Mouse (Mus musculus): Measurements from ENCODE around the gene Mfap4. TPM values are rescaled to one million over a fixed set of nuclear protein-coding genes. Genes with fewer than 3 reads are reported as not detected.

The Mfap4 gene
- polyA plus RNA-seq, 1 experiment from 2014 or later = 2,309 TPM

- Histone ChIP-seq H3K27ac (ENCODE audit: low read length) (no peak overlapping the region), H3K9me3 (ENCODE audit: low read length) (no peaks in the 10 kb centered on the region), H3K4me2 (replicated peaks; ENCODE audit: low read depth, low read length) (no peak overlapping the region), H3K4me3 (ENCODE audit: low read depth, low read length) (no peak overlapping the region), H3K4me1 (ENCODE audit: insufficient read depth, low read depth, low read length) (peaks cover 8% of the 10 kb centered on the region; the same call in 1 of the 2 replicates), H3K36me3 (ENCODE audit: insufficient read depth, low read length) (no peaks in the 10 kb centered on the region), H3K9ac (replicated peaks; ENCODE audit: low read depth) (no peak overlapping the region), H3K27me3 (replicated peaks; ENCODE audit: insufficient read depth, low read length) (no peaks in the 10 kb centered on the region)
- ATAC-seq (no peak), DNase-seq (ENCODE audit: low spot score) (no peak)
- 73% methylated on average over 8 of the region's 8 CpGs for WGBS
- no peak for TF ChIP-seq EP300 (IDR thresholded peaks at IDR 0.05)
- TF ChIP-seq CTCF (IDR thresholded peaks at IDR 0.05) = no peak
These were observed 37.9 kb upstream of the Mfap4 start for GRCm38 (mm10) chr11:61447296-61447695.

GRCm38 (mm10) chr11:61448041-61448440, 37.2 kb upstream of the Mfap4 start:
- H3K36me3 ChIP-seq (ENCODE audit: insufficient read depth, low read length) = no peaks in the 10 kb centered on the region

GRCm38 (mm10) chr11:61448599-61449225, 36.5 kb upstream of the Mfap4 start:
- Histone ChIP-seq H3K9ac (replicated peaks; ENCODE audit: low read depth) (no peak overlapping the region), H3K36me3 (ENCODE audit: insufficient read depth, low read length) (no peaks in the 10 kb centered on the region), H3K4me2 (replicated peaks; ENCODE audit: low read depth, low read length) (no peak overlapping the region), H3K4me3 (ENCODE audit: low read depth, low read length) (no peak overlapping the region), H3K9me3 (ENCODE audit: low read length) (no peaks in the 10 kb centered on the region), H3K4me1 (ENCODE audit: insufficient read depth, low read depth, low read length) (peaks cover 8% of the 10 kb centered on the region; the same call in 1 of the 2 replicates), H3K27ac (ENCODE audit: low read length) (no peak overlapping the region), H3K27me3 (replicated peaks; ENCODE audit: insufficient read depth, low read length) (no peaks in the 10 kb centered on the region)
- 55% methylated on average over 9 of the region's 9 CpGs for WGBS
- ATAC-seq = peak; percentile 55; the same call in 1 of the 2 replicates
- DNase-seq (ENCODE audit: low spot score) = peak; percentile 22
- TF ChIP-seq CTCF (IDR thresholded peaks at IDR 0.05) (no peak), EP300 (IDR thresholded peaks at IDR 0.05) (no peak)

More at GRCm38 (mm10) chr11:61448041-61448440, 37.2 kb upstream of the Mfap4 start:
- no peaks in the 10 kb centered on the region for H3K9me3 ChIP-seq (ENCODE audit: low read length)
- WGBS = 46% methylated on average over 5 of the region's 5 CpGs
- peaks cover 8% of the 10 kb centered on the region; the same call in 1 of the 2 replicates for H3K4me1 ChIP-seq (ENCODE audit: insufficient read depth, low read depth, low read length)
- H3K4me2 ChIP-seq (replicated peaks; ENCODE audit: low read depth, low read length) = no peak overlapping the region
- no peak for DNase-seq (ENCODE audit: low spot score)
- TF ChIP-seq EP300 (IDR thresholded peaks at IDR 0.05) (no peak), CTCF (IDR thresholded peaks at IDR 0.05) (no peak)
- no peak overlapping the region for H3K27ac ChIP-seq (ENCODE audit: low read length)
- ATAC-seq = no peak
- H3K4me3 ChIP-seq (ENCODE audit: low read depth, low read length) = no peak overlapping the region
- H3K9ac ChIP-seq (replicated peaks; ENCODE audit: low read depth) = no peak overlapping the region
- no peaks in the 10 kb centered on the region for H3K27me3 ChIP-seq (replicated peaks; ENCODE audit: insufficient read depth, low read length)

- 72% methylated on average over 22 of the region's 24 CpGs for WGBS
- H3K4me1 ChIP-seq (ENCODE audit: insufficient read depth, low read depth, low read length) = peaks cover 8% of the 10 kb centered on the region; the same call in 1 of the 2 replicates
- H3K4me3 ChIP-seq (ENCODE audit: low read depth, low read length) = no peak overlapping the region
- no peaks in the 10 kb centered on the region for H3K27me3 ChIP-seq (replicated peaks; ENCODE audit: insufficient read depth, low read length)
- ATAC-seq (no peak), DNase-seq (ENCODE audit: low spot score) (no peak)
- no peaks in the 10 kb centered on the region for H3K9me3 ChIP-seq (ENCODE audit: low read length)
- TF ChIP-seq EP300 (IDR thresholded peaks at IDR 0.05) (no peak), CTCF (IDR thresholded peaks at IDR 0.05) (peak; percentile 49)
- H3K36me3 ChIP-seq (ENCODE audit: insufficient read depth, low read length) = no peaks in the 10 kb centered on the region
- no peak overlapping the region for H3K27ac ChIP-seq (ENCODE audit: low read length)
- no peak overlapping the region for H3K4me2 ChIP-seq (replicated peaks; ENCODE audit: low read depth, low read length)
- no peak overlapping the region for H3K9ac ChIP-seq (replicated peaks; ENCODE audit: low read depth)
These were observed 35.5 kb upstream of the Mfap4 start for GRCm38 (mm10) chr11:61449499-61450292.

- WGBS = 53% methylated on average over 2 of the region's 2 CpGs
These were observed 21.2 kb upstream of the Mfap4 start for GRCm38 (mm10) chr11:61464071-61464470.

GRCm38 (mm10) chr11:61465422-61465821, 19.8 kb upstream of the Mfap4 start:
- no peaks in the 10 kb centered on the region for H3K36me3 ChIP-seq (ENCODE audit: insufficient read depth, low read length)
- TF ChIP-seq CTCF (IDR thresholded peaks at IDR 0.05) = no peak
- no peak for TF ChIP-seq EP300 (IDR thresholded peaks at IDR 0.05)
- H3K4me3 ChIP-seq (ENCODE audit: low read depth, low read length) = no peak overlapping the region
- peak; percentile 23; the same call in 1 of the 2 replicates for ATAC-seq
- H3K4me1 ChIP-seq (ENCODE audit: insufficient read depth, low read depth, low read length) = 0 out of 2 replicates have a peak, but pooled peaks cover 3% of the 10 kb centered on the region
- no peaks in the 10 kb centered on the region for H3K9me3 ChIP-seq (ENCODE audit: low read length)
- peak overlapping the region; percentile 61 for H3K27ac ChIP-seq (ENCODE audit: low read length)
- no peak overlapping the region for H3K4me2 ChIP-seq (replicated peaks; ENCODE audit: low read depth, low read length)
- no peaks in the 10 kb centered on the region for H3K27me3 ChIP-seq (replicated peaks; ENCODE audit: insufficient read depth, low read length)
- H3K9ac ChIP-seq (replicated peaks; ENCODE audit: low read depth) = no peak overlapping the region
- 26% methylated on average over 4 of the region's 4 CpGs for WGBS
- DNase-seq (ENCODE audit: low spot score) = peak; percentile 87

More at GRCm38 (mm10) chr11:61464071-61464470, 21.2 kb upstream of the Mfap4 start:
- Histone ChIP-seq H3K4me2 (replicated peaks; ENCODE audit: low read depth, low read length) (no peak overlapping the region), H3K4me3 (ENCODE audit: low read depth, low read length) (no peak overlapping the region), H3K9me3 (ENCODE audit: low read length) (no peaks in the 10 kb centered on the region), H3K36me3 (ENCODE audit: insufficient read depth, low read length) (no peaks in the 10 kb centered on the region), H3K4me1 (ENCODE audit: insufficient read depth, low read depth, low read length) (0 out of 2 replicates have a peak, but pooled peaks cover under 1% of the 10 kb centered on the region), H3K27ac (ENCODE audit: low read length) (peak overlapping the region; percentile 81), H3K9ac (replicated peaks; ENCODE audit: low read depth) (no peak overlapping the region), H3K27me3 (replicated peaks; ENCODE audit: insufficient read depth, low read length) (no peaks in the 10 kb centered on the region)
- DNase-seq (ENCODE audit: low spot score) (peak; percentile 84), ATAC-seq (no peak; the same call in 1 of the 2 replicates)
- peak; percentile 61; the same call in 1 of the 2 replicates for TF ChIP-seq EP300 (IDR thresholded peaks at IDR 0.05)
- TF ChIP-seq CTCF (IDR thresholded peaks at IDR 0.05) = no peak

All from lung, postnatal 0 days (tissue).